Mouse (Mus musculus) forebrain, postnatal 0 days (tissue): ENCODE measurements around the gene Islr2. TPM values are rescaled to one million over a fixed set of nuclear protein-coding genes. Genes with fewer than 3 reads are reported as not detected.

ENCODE experiments used
- ATAC-seq: fragments of 200-750 bp; cut with Nextera tagmentation; 2 replicates; pipeline ENCODE4 v1.8.0; 2017; ENCODE audit warnings: mild to moderate bottlenecking, moderate library complexity
- DNase-seq: peaks from one replicate; pipeline ENCODE4 v3.0.0-alpha.2; 2015
- H3K27ac ChIP-seq: fragments of 300-500 bp; sonication (generic); 2 replicates; pipeline ENCODE4 v1.5.1; 2014; ENCODE audit warnings: low read depth, mild to moderate bottlenecking, antibody characterized with exemption, low read length, moderate library complexity, mixed read lengths
- H3K27me3 ChIP-seq: fragments of 300-500 bp; sonication (generic); 2 replicates; pipeline ENCODE4 v1.6.1; 2014; ENCODE audit warnings: mild to moderate bottlenecking, low read length, mixed read lengths; ENCODE audit not compliant: insufficient read depth
- H3K36me3 ChIP-seq: fragments of 300-500 bp; sonication (generic); 2 replicates; pipeline ENCODE4 v1.6.1; 2014; ENCODE audit warnings: mild to moderate bottlenecking, moderate library complexity; ENCODE audit not compliant: insufficient read depth
- H3K4me1 ChIP-seq: fragments of 300-500 bp; sonication (generic); 2 replicates; pipeline ENCODE4 v1.6.1; 2014; ENCODE audit warnings: antibody characterized with exemption; ENCODE audit not compliant: insufficient read depth
- H3K4me2 ChIP-seq: fragments of 300-500 bp; sonication (generic); 2 replicates; pipeline ENCODE4 v1.6.1; 2014; ENCODE audit warnings: low read depth, mild to moderate bottlenecking, moderate library complexity
- H3K4me3 ChIP-seq: fragments of 300-500 bp; sonication (generic); 2 replicates; pipeline ENCODE4 v1.5.1; 2014; ENCODE audit warnings: low read depth, low read length, mixed read lengths
- H3K9ac ChIP-seq: fragments of 300-500 bp; sonication (generic); 2 replicates; pipeline ENCODE4 v1.6.1; 2014; ENCODE audit warnings: mild to moderate bottlenecking
- H3K9me3 ChIP-seq: fragments of 300-500 bp; sonication (generic); 2 replicates; pipeline ENCODE4 v1.6.1; 2016; ENCODE audit warnings: low read length
- CTCF ChIP-seq: sonication (generic); IDR thresholded peaks from 2 replicates; pipeline ENCODE4 v1.5.1; 2016; ENCODE audit warnings: antibody characterized with exemption, control low read depth, low read depth
- WGBS: fragments of 180-500 bp; shearing (Covaris S2); extraction: QIAGEN DNeasy Blood & Tissue Kit; methylation state at CpG from one replicate; pipeline ENCODE4 v1.1.7; 2014; 5-methylcytosine and 5-hydroxymethylcytosine counted together
- polyA plus RNA-seq: library from polyadenylated mRNA; unstranded; fragments of >200 nt; fragmentation: Nextera tagmentation; extraction: Ambion mirVana; gene quantifications from 2 replicates; pipeline ENCODE4 v1.2.1, GENCODE M21; 2015
- total RNA-seq: library from RNA; depleted of rRNA; stranded (reverse); fragments of >200 nt; gene quantifications from 2 replicates; pipeline ENCODE4 v1.2.3, GENCODE M21; 2014

Gene Islr2
- total and polyA plus RNA-seq, 2 experiments from 2014 or later, result 58.3 to 779 TPM

DNA sequence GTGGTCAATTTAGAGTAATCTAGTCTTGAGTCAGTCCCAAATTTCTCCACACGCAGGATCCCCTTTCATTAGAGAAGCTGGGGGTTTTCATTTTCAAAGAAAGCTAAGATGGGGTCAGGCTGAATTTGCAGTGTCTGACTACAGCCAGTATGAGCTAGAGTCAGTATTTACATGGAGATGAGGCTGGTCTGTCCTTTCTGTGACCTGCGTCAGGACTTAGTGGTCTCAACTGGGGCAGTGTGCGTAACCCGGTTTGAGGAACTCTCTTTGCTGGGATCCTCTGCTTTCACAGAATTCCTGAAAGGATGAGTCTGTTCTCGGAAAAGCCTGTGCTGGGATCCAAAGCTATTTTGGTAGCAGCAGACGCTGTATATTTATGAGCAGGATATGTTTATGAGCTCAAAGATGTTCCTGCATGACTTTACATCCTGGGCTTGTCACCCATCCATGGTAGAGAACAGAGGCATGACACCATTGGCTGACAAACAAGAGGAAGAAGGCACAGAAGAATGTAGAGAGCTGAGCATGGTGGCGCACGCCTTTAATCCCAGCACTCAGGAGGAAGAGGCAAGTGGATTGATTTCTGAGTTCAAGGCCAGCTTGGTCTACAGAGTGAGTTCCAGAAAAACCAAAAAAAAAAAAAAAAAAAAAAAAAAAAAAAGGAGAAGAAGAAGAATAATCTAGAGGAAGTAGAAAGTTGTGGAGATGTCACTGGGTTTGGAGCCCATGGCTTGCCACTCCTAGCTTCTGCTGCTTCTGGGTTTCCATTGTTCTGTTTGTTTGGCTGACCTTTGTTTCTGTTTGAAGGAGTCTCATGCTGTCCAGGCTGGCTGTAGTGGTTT lies 5.6 kb upstream of the Islr2 start:
- TF ChIP-seq CTCF, result no peak
- H3K9ac ChIP-seq, result no peak overlapping the region
- peaks cover 6% of the 10 kb centered on the region; the same call in 1 of the 2 replicates for H3K4me1 ChIP-seq
- no peaks in the 10 kb centered on the region for H3K36me3 ChIP-seq
- WGBS, result 61% methylated on average over 8 of the region's 8 CpGs
- no peak overlapping the region for H3K27ac ChIP-seq
- no peaks in the 10 kb centered on the region for H3K9me3 ChIP-seq
- H3K4me3 ChIP-seq, result no peak overlapping the region
- H3K4me2 ChIP-seq, result no peak overlapping the region
- ATAC-seq (peak; percentile 39; the same call in 1 of the 2 replicates), DNase-seq (peak; percentile 68)
- H3K27me3 ChIP-seq, result no peaks in the 10 kb centered on the region

DNA sequence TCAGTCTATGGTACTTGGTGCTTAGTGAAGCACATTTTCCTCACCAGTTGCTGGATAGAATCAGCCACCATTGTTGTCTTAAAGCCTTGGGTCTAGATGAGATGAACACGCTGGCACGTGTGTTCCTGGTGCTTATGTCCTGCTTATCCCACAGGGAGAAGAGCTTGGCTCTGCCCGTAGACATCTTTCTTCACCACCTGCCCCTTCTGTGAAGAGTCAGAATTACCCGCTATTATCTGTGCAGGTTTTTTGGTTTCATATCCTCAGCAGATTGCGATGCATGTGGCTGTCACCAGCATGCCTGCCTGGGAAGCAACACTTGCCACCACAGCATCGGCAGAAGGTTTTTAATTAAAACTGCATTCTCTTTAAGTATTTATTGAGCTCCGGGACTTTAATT lies 1.9 kb upstream of the Islr2 start:
- Histone ChIP-seq H3K36me3 (no peaks in the 10 kb centered on the region), H3K4me3 (peak overlapping the region; percentile 1), H3K27ac (peak overlapping the region; percentile 95), H3K9ac (no peak overlapping the region), H3K4me1 (peaks cover 12% of the 10 kb centered on the region), H3K9me3 (no peaks in the 10 kb centered on the region), H3K27me3 (peaks cover 3% of the 10 kb centered on the region; the same call in 1 of the 2 replicates), H3K4me2 (peak overlapping the region; percentile 65)
- ATAC-seq, result no peak
- WGBS, result 35% methylated on average over 7 of the region's 7 CpGs
- DNase-seq, result peak; percentile 85
- no peak for TF ChIP-seq CTCF

DNA sequence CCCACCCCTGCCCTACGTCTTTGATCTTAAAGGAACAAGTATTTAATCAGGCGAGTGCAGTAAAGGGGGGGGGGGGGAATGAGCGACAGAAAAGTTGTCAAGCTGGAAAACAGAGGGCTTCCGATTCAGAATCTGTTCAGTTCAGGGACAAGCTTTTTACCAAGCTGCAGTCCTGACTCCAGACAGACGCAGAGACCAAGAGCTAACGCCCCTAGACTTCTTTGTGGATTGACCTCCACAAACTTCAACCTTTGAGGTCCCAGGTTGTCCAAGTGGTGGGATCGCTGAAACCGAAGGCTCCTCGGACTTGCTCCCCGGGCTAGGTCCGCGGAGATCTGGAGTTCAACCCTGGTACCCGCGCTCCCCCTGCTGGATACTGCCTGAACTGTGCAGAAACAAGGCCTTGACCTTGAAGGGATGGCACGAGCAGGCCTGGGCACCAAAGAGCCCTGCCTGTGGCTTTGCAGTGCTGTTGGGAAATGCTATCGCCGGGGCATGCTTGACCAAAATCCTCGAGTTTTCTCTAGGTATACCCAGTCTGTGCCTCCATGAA lies 405 bp upstream of the Islr2 start:
- peak; percentile 96 for TF ChIP-seq CTCF
- peaks cover 3% of the 10 kb centered on the region; the same call in 1 of the 2 replicates for H3K27me3 ChIP-seq
- peak; percentile 16; the same call in 1 of the 2 replicates for ATAC-seq
- peak overlapping the region; percentile 65 for H3K4me2 ChIP-seq
- DNase-seq, result peak; percentile 89
- H3K4me1 ChIP-seq, result peaks cover 12% of the 10 kb centered on the region
- peak overlapping the region; percentile 95 for H3K27ac ChIP-seq
- no peaks in the 10 kb centered on the region for H3K9me3 ChIP-seq
- WGBS, result 3% methylated on average over 18 of the region's 18 CpGs
- H3K4me3 ChIP-seq, result peak overlapping the region; percentile 52
- peak overlapping the region; percentile 68 for H3K9ac ChIP-seq
- H3K36me3 ChIP-seq, result no peaks in the 10 kb centered on the region

DNA sequence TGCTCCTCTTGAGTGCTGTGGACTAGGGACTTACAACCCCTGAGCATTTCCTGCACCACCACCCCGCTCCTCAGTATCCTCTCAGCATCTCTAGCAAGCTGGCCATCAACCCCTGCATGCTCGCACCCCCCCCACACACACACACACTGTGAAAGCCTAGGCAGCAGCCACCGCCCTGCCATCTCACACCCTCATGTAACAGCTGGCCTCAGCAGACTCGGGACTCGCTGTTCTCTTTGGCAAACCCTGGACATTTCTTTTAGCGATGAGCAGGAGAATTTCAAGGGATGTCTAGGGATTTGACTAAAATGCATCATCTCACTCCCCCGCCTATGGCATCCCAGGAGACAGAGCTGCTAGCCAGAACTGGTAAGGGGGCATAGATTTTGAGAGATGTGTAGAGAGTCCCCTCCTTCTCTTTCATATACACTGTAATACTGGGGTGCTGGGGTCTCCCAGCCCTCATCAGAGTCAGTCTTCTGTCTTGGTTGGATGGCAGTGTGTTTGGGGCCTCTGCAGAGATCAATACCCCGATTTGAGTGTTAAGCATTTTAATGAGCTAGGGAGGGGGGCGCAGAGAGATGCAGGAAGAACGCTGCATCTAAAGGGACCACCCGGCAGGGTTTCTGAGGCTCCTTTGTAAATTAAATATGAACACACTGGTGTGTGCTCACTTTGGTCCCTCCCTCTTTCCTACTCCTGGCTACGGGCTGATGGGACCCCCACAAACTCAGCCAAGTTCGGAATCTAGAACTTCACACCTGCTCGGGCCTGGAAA lies 1.3 kb downstream of the Islr2 start:
- Histone ChIP-seq H3K27ac (peak overlapping the region; percentile 95), H3K4me3 (peak overlapping the region; percentile 52), H3K4me1 (peaks cover 21% of the 10 kb centered on the region), H3K27me3 (peaks cover 3% of the 10 kb centered on the region), H3K36me3 (no peaks in the 10 kb centered on the region; the same call in 1 of the 2 replicates), H3K4me2 (peak overlapping the region; percentile 65), H3K9ac (peak overlapping the region; percentile 68), H3K9me3 (no peaks in the 10 kb centered on the region)
- DNase-seq (peak; percentile 72), ATAC-seq (peak; percentile 8; the same call in 1 of the 2 replicates)
- no peak for TF ChIP-seq CTCF
- 5% methylated on average over 14 of the region's 14 CpGs for WGBS

DNA sequence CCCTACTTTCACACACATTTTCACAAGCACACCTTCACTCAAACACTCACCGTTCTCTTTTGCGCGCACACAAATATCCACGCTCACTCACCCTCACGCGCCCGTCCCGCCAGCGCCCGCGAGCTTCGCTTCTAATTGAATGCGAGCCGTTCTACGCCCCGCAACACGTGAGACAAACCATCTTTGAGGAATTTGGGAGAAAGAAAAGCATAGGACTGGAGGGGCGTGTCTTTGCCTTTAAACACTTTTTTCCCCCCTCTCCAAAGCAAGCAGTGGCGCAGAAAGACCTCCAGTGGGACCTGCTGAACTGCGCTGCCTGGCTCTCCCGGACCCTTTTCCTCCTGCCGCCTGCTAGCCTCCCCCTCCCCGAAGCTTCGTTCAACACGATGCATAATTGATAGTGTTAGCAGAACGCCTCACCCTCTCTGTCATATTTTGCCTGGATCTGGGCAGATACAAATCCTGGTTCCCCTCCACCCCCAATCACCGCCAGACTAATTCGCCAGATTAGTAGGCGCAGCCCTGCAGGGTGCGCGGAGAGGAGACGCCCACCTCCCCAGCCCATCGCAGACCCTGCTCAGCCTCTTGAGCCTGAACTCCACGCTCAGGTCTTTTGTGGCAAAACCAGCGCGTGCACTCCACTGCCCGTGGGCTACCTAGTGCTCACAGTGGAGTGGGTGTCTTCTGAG lies 2.1 kb downstream of the Islr2 start:
- Histone ChIP-seq H3K36me3 (no peaks in the 10 kb centered on the region; the same call in 1 of the 2 replicates), H3K27me3 (peaks cover 3% of the 10 kb centered on the region), H3K9me3 (no peaks in the 10 kb centered on the region), H3K4me3 (peak overlapping the region; percentile 52), H3K4me2 (peak overlapping the region; percentile 65), H3K4me1 (peaks cover 21% of the 10 kb centered on the region), H3K27ac (peak overlapping the region; percentile 95), H3K9ac (peak overlapping the region; percentile 68)
- ATAC-seq (peak; percentile 53), DNase-seq (peak; percentile 84)
- no peak for TF ChIP-seq CTCF
- WGBS, result 1% methylated on average over 37 of the region's 37 CpGs
